Mouse (Mus musculus) MEL (cell line): ENCODE results near the gene Rps6kc1. TPM values are rescaled to one million over a fixed set of nuclear protein-coding genes. Genes with fewer than 3 reads are reported as not detected.
A peak's percentile ranks its signal among the peaks of the same experiment; 100 is the strongest.

Source experiments
- DNase-seq: peaks from one replicate; pipeline ENCODE4 v3.0.0; 2011; ENCODE audit warnings: low read depth, low spot score
- H3K27ac ChIP-seq: 2 replicates; pipeline ENCODE4 v1.5.1; 2012; ENCODE audit warnings: low read depth, mild to moderate bottlenecking, control low read depth, low read length, moderate library complexity; ENCODE audit not compliant: control insufficient read depth
- H3K27me3 ChIP-seq, 2 experiments: fragments of 150-350 bp in 1 of 2; sonication (generic) in 1 of 2; 2 replicates each; pipeline ENCODE4 v1.6.1; 2012; ENCODE audit warnings: low read length in 2 of 2, mild to moderate bottlenecking in 2 of 2, improper control_type of control experiment in 1 of 2, moderate library complexity in 1 of 2; ENCODE audit not compliant: insufficient read depth in 2 of 2, control insufficient read depth in 1 of 2
- H3K36me3 ChIP-seq, 2 experiments: 2 replicates each; pipeline ENCODE4 v1.6.1; 2012 to 2014; ENCODE audit warnings: low read length in 2 of 2, improper control_type of control experiment in 1 of 2, inconsistent platforms in 1 of 2, mild to moderate bottlenecking in 1 of 2; ENCODE audit not compliant: insufficient read depth in 2 of 2, control insufficient read depth in 1 of 2
- H3K4me1 ChIP-seq, 2 experiments: fragments of 150-350 bp in 1 of 2; sonication (generic) in 1 of 2; 2 replicates each; pipeline ENCODE4 v1.6.1; 2012; ENCODE audit warnings: low read length in 2 of 2, improper control_type of control experiment in 1 of 2, mild to moderate bottlenecking in 1 of 2; ENCODE audit not compliant: insufficient read depth in 2 of 2, control insufficient read depth in 1 of 2
- H3K4me3 ChIP-seq, 2 experiments: fragments of 150-350 bp in 1 of 2; sonication (generic) in 1 of 2; 2 replicates each; pipeline ENCODE4 v1.5.1; 2012; ENCODE audit warnings: low read depth in 2 of 2, low read length in 2 of 2, mild to moderate bottlenecking in 2 of 2, moderate library complexity in 2 of 2, control low read depth in 1 of 2, improper control_type of control experiment in 1 of 2; ENCODE audit not compliant: control insufficient read depth in 1 of 2, insufficient read depth in 1 of 2
- H3K79me2 ChIP-seq: 2 replicates; pipeline ENCODE4 v1.6.1; 2012; ENCODE audit warnings: mild to moderate bottlenecking, low read length, moderate library complexity; ENCODE audit not compliant: control insufficient read depth, poor library complexity, insufficient read depth
- H3K9ac ChIP-seq: 2 replicates; pipeline ENCODE4 v1.6.1; 2012; ENCODE audit warnings: low read depth, mild to moderate bottlenecking, control low read depth, low read length, moderate library complexity; ENCODE audit not compliant: control insufficient read depth, poor library complexity, severe bottlenecking
- H3K9me3 ChIP-seq: fragments of 150-350 bp; sonication (generic); replicated peaks from 2 replicates; pipeline ENCODE4 v1.6.1; 2012; ENCODE audit warnings: mild to moderate bottlenecking, low read length, improper control_type of control experiment, moderate library complexity; ENCODE audit not compliant: insufficient read depth
- BHLHE40 ChIP-seq: IDR thresholded peaks from 2 replicates; pipeline ENCODE4 v1.6.1; 2012; ENCODE audit warnings: low read depth, mild to moderate bottlenecking, inconsistent platforms, low read length, improper control_type of control experiment, borderline replicate concordance
- CHD1 ChIP-seq: IDR thresholded peaks from 2 replicates; pipeline ENCODE4 v1.6.1; 2012; ENCODE audit warnings: low read depth, mild to moderate bottlenecking, inconsistent platforms, low read length, improper control_type of control experiment
- CHD2 ChIP-seq: IDR thresholded peaks from 2 replicates; pipeline ENCODE4 v1.6.1; 2011; ENCODE audit warnings: low read length, improper control_type of control experiment
- CTCF ChIP-seq, 3 experiments: IDR thresholded peaks in 2 of 3; conservative IDR thresholded peaks in 1 of 3; 2 replicates each; pipeline ENCODE4 v1.5.1; 2011 to 2012; ENCODE audit warnings: low read length in 3 of 3, low read depth in 2 of 3, mild to moderate bottlenecking in 2 of 3, improper control_type of control experiment in 1 of 3, inconsistent platforms in 1 of 3, mixed read lengths in 1 of 3, moderate library complexity in 1 of 3; ENCODE audit not compliant: control insufficient read depth in 1 of 3, insufficient read depth in 1 of 3, poor library complexity in 1 of 3, severe bottlenecking in 1 of 3
- E2F4 ChIP-seq: IDR thresholded peaks from 2 replicates; pipeline ENCODE4 v1.6.1; 2011; ENCODE audit warnings: low read depth, low read length, improper control_type of control experiment, borderline replicate concordance
- ELF1 ChIP-seq: IDR thresholded peaks from 2 replicates; pipeline ENCODE4 v1.6.1; 2014; ENCODE audit warnings: low read depth, mild to moderate bottlenecking, inconsistent platforms, low read length, improper control_type of control experiment, moderate library complexity
- EP300 ChIP-seq, 2 experiments: IDR thresholded peaks; 2 replicates each; pipeline ENCODE4 v1.6.1; 2011; ENCODE audit warnings: improper control_type of control experiment in 2 of 2, low read length in 2 of 2, low read depth in 1 of 2, mild to moderate bottlenecking in 1 of 2
- GABPA ChIP-seq: IDR thresholded peaks from 2 replicates; pipeline ENCODE4 v1.6.1; 2012; ENCODE audit warnings: low read depth, mild to moderate bottlenecking, inconsistent platforms, low read length, improper control_type of control experiment, moderate library complexity
- GATA1 ChIP-seq: IDR thresholded peaks from 2 replicates; pipeline ENCODE4 v1.6.1; 2011; ENCODE audit warnings: low read depth, low read length, improper control_type of control experiment
- HCFC1 ChIP-seq: IDR thresholded peaks from 2 replicates; pipeline ENCODE4 v1.6.1; 2012; ENCODE audit warnings: low read depth, mild to moderate bottlenecking, inconsistent platforms, low read length, improper control_type of control experiment, moderate library complexity
- JUND ChIP-seq: IDR thresholded peaks from 2 replicates; pipeline ENCODE4 v1.6.1; 2011; ENCODE audit warnings: low read depth, mild to moderate bottlenecking, improper control_type of control experiment, low read length
- KAT2A ChIP-seq: conservative IDR thresholded peaks from 2 replicates; pipeline ENCODE4 v1.6.1; 2012; ENCODE audit warnings: low read depth, low read length, improper control_type of control experiment, inconsistent platforms
- MAFK ChIP-seq: IDR thresholded peaks from 2 replicates; pipeline ENCODE4 v1.6.1; 2011; ENCODE audit warnings: low read depth, mild to moderate bottlenecking, low read length, improper control_type of control experiment, borderline replicate concordance
- MAX ChIP-seq: IDR thresholded peaks from 2 replicates; pipeline ENCODE4 v1.6.1; 2011; ENCODE audit warnings: low read length, improper control_type of control experiment
- MAZ ChIP-seq: IDR thresholded peaks from 2 replicates; pipeline ENCODE4 v1.6.1; 2012; ENCODE audit warnings: low read depth, mild to moderate bottlenecking, inconsistent platforms, low read length, improper control_type of control experiment
- MEF2A ChIP-seq: IDR thresholded peaks from 2 replicates; pipeline ENCODE4 v1.6.1; 2014; ENCODE audit warnings: low read depth, mild to moderate bottlenecking, inconsistent platforms, low read length, improper control_type of control experiment; ENCODE audit not compliant: poor library complexity, insufficient replicate concordance, severe bottlenecking; ENCODE audit errors: extremely low read depth
- MXI1 ChIP-seq: IDR thresholded peaks from 2 replicates; pipeline ENCODE4 v1.6.1; 2011; ENCODE audit warnings: mild to moderate bottlenecking, low read depth, low read length, improper control_type of control experiment
- MYB ChIP-seq: IDR thresholded peaks from 2 replicates; pipeline ENCODE4 v1.6.1; 2011; ENCODE audit warnings: mild to moderate bottlenecking, low read depth, low read length, improper control_type of control experiment
- MYC ChIP-seq: IDR thresholded peaks from 2 replicates; pipeline ENCODE4 v1.6.1; 2011; ENCODE audit warnings: low read depth, mild to moderate bottlenecking, low read length, improper control_type of control experiment, moderate library complexity
- NELFE ChIP-seq: IDR thresholded peaks from 2 replicates; pipeline ENCODE4 v1.6.1; 2011; ENCODE audit warnings: low read depth, low read length, improper control_type of control experiment
- POLR2A ChIP-seq, 2 experiments: IDR thresholded peaks; 2 replicates each; pipeline ENCODE4 v1.6.1; 2011 to 2012; ENCODE audit warnings: low read length in 2 of 2, mild to moderate bottlenecking in 2 of 2, control low read depth in 1 of 2, improper control_type of control experiment in 1 of 2, low read depth in 1 of 2, moderate library complexity in 1 of 2; ENCODE audit not compliant: control insufficient read depth in 1 of 2, insufficient read depth in 1 of 2, poor library complexity in 1 of 2
- POLR2AphosphoS2 ChIP-seq: IDR thresholded peaks from 2 replicates; pipeline ENCODE4 v1.6.1; 2011; ENCODE audit warnings: low read length, improper control_type of control experiment
- POLR2AphosphoS5 ChIP-seq: IDR thresholded peaks from 2 replicates; pipeline ENCODE4 v1.6.1; 2012; ENCODE audit warnings: low read depth, borderline replicate concordance, mild to moderate bottlenecking, inconsistent platforms, low read length, moderate library complexity, mixed read lengths
- RAD21 ChIP-seq: IDR thresholded peaks from 2 replicates; pipeline ENCODE4 v1.6.1; 2011; ENCODE audit warnings: mild to moderate bottlenecking, low read depth, low read length, improper control_type of control experiment
- RCOR1 ChIP-seq: IDR thresholded peaks from 2 replicates; pipeline ENCODE4 v1.6.1; 2012; ENCODE audit warnings: low read depth, mild to moderate bottlenecking, inconsistent platforms, low read length, improper control_type of control experiment
- SIN3A ChIP-seq: IDR thresholded peaks from 2 replicates; pipeline ENCODE4 v1.6.1; 2012; ENCODE audit warnings: low read length, improper control_type of control experiment, inconsistent platforms
- SMC3 ChIP-seq: IDR thresholded peaks from 2 replicates; pipeline ENCODE4 v1.6.1; 2011; ENCODE audit warnings: low read depth, low read length, improper control_type of control experiment
- TAL1 ChIP-seq: IDR thresholded peaks from 2 replicates; pipeline ENCODE4 v1.6.1; 2012; ENCODE audit warnings: mild to moderate bottlenecking, inconsistent platforms, low read length, moderate library complexity, mixed read lengths
- TCF12 ChIP-seq: IDR thresholded peaks from 2 replicates; pipeline ENCODE4 v1.6.1; 2014; ENCODE audit warnings: low read depth, mild to moderate bottlenecking, inconsistent platforms, low read length, improper control_type of control experiment, moderate library complexity
- USF1 ChIP-seq: IDR thresholded peaks from 2 replicates; pipeline ENCODE4 v1.6.1; 2014; ENCODE audit warnings: low read depth, mild to moderate bottlenecking, inconsistent platforms, low read length, improper control_type of control experiment, moderate library complexity
- USF2 ChIP-seq, 2 experiments: IDR thresholded peaks; 2 replicates each; pipeline ENCODE4 v1.6.1; 2011 to 2012; ENCODE audit warnings: improper control_type of control experiment in 2 of 2, low read length in 2 of 2, borderline replicate concordance in 1 of 2, inconsistent platforms in 1 of 2, low read depth in 1 of 2, mild to moderate bottlenecking in 1 of 2; ENCODE audit not compliant: insufficient read depth in 1 of 2
- ZC3H11A ChIP-seq: IDR thresholded peaks from 2 replicates; pipeline ENCODE4 v1.6.1; 2012; ENCODE audit warnings: low read depth, mild to moderate bottlenecking, inconsistent platforms, low read length, improper control_type of control experiment
- ZKSCAN1 ChIP-seq: IDR thresholded peaks from 2 replicates; pipeline ENCODE4 v1.6.1; 2012; ENCODE audit warnings: low read depth, mild to moderate bottlenecking, inconsistent platforms, low read length, improper control_type of control experiment, moderate library complexity
- ZMIZ1 ChIP-seq: IDR thresholded peaks from 2 replicates; pipeline ENCODE4 v1.6.1; 2012; ENCODE audit warnings: low read depth, mild to moderate bottlenecking, inconsistent platforms, low read length, improper control_type of control experiment, moderate library complexity
- ZNF384 ChIP-seq: IDR thresholded peaks from 2 replicates; pipeline ENCODE4 v1.6.1; 2012; ENCODE audit warnings: low read depth, mild to moderate bottlenecking, inconsistent platforms, low read length, improper control_type of control experiment
- polyA plus RNA-seq, 2 experiments: library from polyadenylated mRNA; stranded (reverse) in 1 of 2; unstranded in 1 of 2; fragments of >175 nt in 1 of 2; fragments of >200 nt in 1 of 2; gene quantifications; 2 replicates each; pipeline versions ENCODE4 v1.2.1 to v1.2.4; 2012; ENCODE audit warnings: low replicate concordance in 2 of 2, low read depth in 1 of 2; ENCODE audit not compliant: insufficient read length in 2 of 2, insufficient read depth in 1 of 2, missing spikeins in 1 of 2
- total RNA-seq: library from RNA; depleted of rRNA; stranded (reverse); fragments of 300-350 nt; gene quantifications from 2 replicates; pipeline ENCODE4 v1.2.3, GENCODE M21; 2012; rRNA removed

The Rps6kc1 gene
- total RNA-seq (19.3 and 26.2 TPM in 2 replicates), polyA plus RNA-seq (10 to 100 TPM in 1 of 2 experiments, not detected in 1; 26.5 TPM)

- peak; percentile 91 for DNase-seq
- H3K9me3 ChIP-seq: no peaks in the 10 kb centered on the region
- H3K27me3 ChIP-seq: no peaks in the 10 kb centered on the region
- H3K4me3 ChIP-seq: peak within 1 kb of the TSS; percentile 80 to 93
- H3K36me3 ChIP-seq: peaks cover 0 to 10% of the 10 kb centered on the region in 2 experiments; a peak in 3 of 4 replicates
- peak within 1 kb of the TSS; percentile 82 for H3K9ac ChIP-seq
- H3K4me1 ChIP-seq: peaks cover 0 to 9% of the 10 kb centered on the region in 2 experiments
- H3K79me2 ChIP-seq: peaks cover 17% of the 10 kb centered on the region
- H3K27ac ChIP-seq: peak within 1 kb of the TSS; percentile 18
- TF ChIP-seq MAFK (no peak), ZKSCAN1 (no peak), KAT2A (peak; percentile 68; the same call in 1 of the 2 replicates), CHD2 (peak; percentile 44; the same call in 1 of the 2 replicates), NELFE (peak; percentile 89), MEF2A (no peak), POLR2A (IDR thresholded peaks at IDR 0.05; ENCODE audit: control insufficient read depth in 1 of 2, insufficient read depth in 1 of 2, low read depth in 1 of 2, low read length in 2 of 2, poor library complexity in 1 of 2) (peak; percentile 79 to 89), E2F4 (no peak), HCFC1 (peak; percentile 89), GATA1 (peak; percentile 29; the same call in 1 of the 2 replicates), TCF12 (0 out of 2 replicates have a peak, but pooled peaks have one; percentile 45), CHD1 (no peak), GABPA (no peak), SMC3 (no peak), TAL1 (no peak), POLR2AphosphoS2 (peak; percentile 80), SIN3A (peak; percentile 95), EP300 (IDR thresholded peaks at IDR 0.05; ENCODE audit: low read depth in 1 of 2, low read length in 2 of 2) (no peak), USF2 (IDR thresholded peaks at IDR 0.05; ENCODE audit: borderline replicate concordance in 1 of 2, insufficient read depth in 1 of 2, low read depth in 1 of 2, low read length in 2 of 2) (no peak), ZC3H11A (no peak), MYB (no peak), ZMIZ1 (peak; percentile 51; the same call in 1 of the 2 replicates), RAD21 (no peak), BHLHE40 (no peak), USF1 (no peak), MAX (0 out of 2 replicates have a peak, but pooled peaks have one; percentile 28), MXI1 (peak; percentile 93), ELF1 (peak; percentile 71; the same call in 1 of the 2 replicates), POLR2AphosphoS5 (no peak), MAZ (peak; percentile 90; the same call in 1 of the 2 replicates), ZNF384 (no peak), JUND (no peak), RCOR1 (no peak), CTCF (IDR thresholded peaks at IDR 0.05 in 2 of 3, conservative IDR thresholded peaks at IDR 0.05 in 1 of 3; ENCODE audit: control insufficient read depth in 1 of 3, insufficient read depth in 1 of 3, low read depth in 2 of 3, low read length in 3 of 3, poor library complexity in 1 of 3, severe bottlenecking in 1 of 3) (no peak), MYC (peak; percentile 61; the same call in 1 of the 2 replicates)
These were observed at the start of gene Rps6kc1 for GRCm38 (mm10) chr1:190911415-190912123. TSS of gene Rps6kc1 (minus strand) at chr1:190911770.
